Mouse (Mus musculus) spleen, adult 2 months (tissue): ENCODE results near the gene Itga2b. TPM values are rescaled to one million over a fixed set of nuclear protein-coding genes. Genes with fewer than 3 reads are reported as not detected.

ENCODE experiments used
- DNase-seq, 2 experiments: peaks; one replicate each; pipeline versions ENCODE4 v3.0.0 to v3.0.0-alpha.2; 2012 to 2021; ENCODE audit warnings: low spot score in 2 of 2, low read depth in 1 of 2
- H3K27ac ChIP-seq: fragments of 200-500 bp; 2 replicates; pipeline ENCODE4 v1.5.1; 2012; ENCODE audit warnings: low read length, inconsistent platforms; ENCODE audit not compliant: insufficient read depth
- H3K27me3 ChIP-seq: fragments of 200-500 bp; 2 replicates; pipeline ENCODE4 v1.6.1; 2012; ENCODE audit warnings: mild to moderate bottlenecking, moderate library complexity, low read length, inconsistent platforms; ENCODE audit not compliant: control insufficient read depth, insufficient read depth
- H3K36me3 ChIP-seq: fragments of 200-500 bp; 2 replicates; pipeline ENCODE4 v1.6.1; 2012; ENCODE audit warnings: mild to moderate bottlenecking, low read length, inconsistent platforms; ENCODE audit not compliant: control insufficient read depth, insufficient read depth
- H3K4me1 ChIP-seq: fragments of 200-500 bp; 2 replicates; pipeline ENCODE4 v1.6.1; 2011; ENCODE audit warnings: inconsistent platforms; ENCODE audit not compliant: control insufficient read depth, insufficient read depth, insufficient read length
- H3K4me3 ChIP-seq: fragments of 200-500 bp; 2 replicates; pipeline ENCODE4 v1.5.1; 2011; ENCODE audit warnings: mild to moderate bottlenecking, inconsistent platforms; ENCODE audit not compliant: insufficient read depth, insufficient read length; ENCODE audit errors: extremely low read depth
- CTCF ChIP-seq: fragments of 200-500 bp; IDR thresholded peaks from 2 replicates; pipeline ENCODE4 v1.5.1; 2011; ENCODE audit warnings: mild to moderate bottlenecking, inconsistent platforms; ENCODE audit not compliant: insufficient read depth, insufficient read length, insufficient replicate concordance; ENCODE audit errors: extremely low read depth
- POLR2A ChIP-seq: fragments of 200-500 bp; IDR thresholded peaks from 2 replicates; pipeline ENCODE4 v1.6.1; 2011; ENCODE audit warnings: low read depth, low read length, inconsistent platforms
- WGBS: fragments of 180-500 bp; shearing (Covaris S2); methylation state at CpG from one replicate; pipeline ENCODE4 v1.1.7; 2018; 5-methylcytosine and 5-hydroxymethylcytosine counted together
- polyA plus RNA-seq: library from polyadenylated mRNA; depleted of rRNA; stranded (reverse); fragments of >200 nt; gene quantifications from 2 replicates; pipeline ENCODE4 v1.2.3, GENCODE M21; 2012

Itga2b gene
- polyA plus RNA-seq, 1 experiment: 60.8 TPM

DNA sequence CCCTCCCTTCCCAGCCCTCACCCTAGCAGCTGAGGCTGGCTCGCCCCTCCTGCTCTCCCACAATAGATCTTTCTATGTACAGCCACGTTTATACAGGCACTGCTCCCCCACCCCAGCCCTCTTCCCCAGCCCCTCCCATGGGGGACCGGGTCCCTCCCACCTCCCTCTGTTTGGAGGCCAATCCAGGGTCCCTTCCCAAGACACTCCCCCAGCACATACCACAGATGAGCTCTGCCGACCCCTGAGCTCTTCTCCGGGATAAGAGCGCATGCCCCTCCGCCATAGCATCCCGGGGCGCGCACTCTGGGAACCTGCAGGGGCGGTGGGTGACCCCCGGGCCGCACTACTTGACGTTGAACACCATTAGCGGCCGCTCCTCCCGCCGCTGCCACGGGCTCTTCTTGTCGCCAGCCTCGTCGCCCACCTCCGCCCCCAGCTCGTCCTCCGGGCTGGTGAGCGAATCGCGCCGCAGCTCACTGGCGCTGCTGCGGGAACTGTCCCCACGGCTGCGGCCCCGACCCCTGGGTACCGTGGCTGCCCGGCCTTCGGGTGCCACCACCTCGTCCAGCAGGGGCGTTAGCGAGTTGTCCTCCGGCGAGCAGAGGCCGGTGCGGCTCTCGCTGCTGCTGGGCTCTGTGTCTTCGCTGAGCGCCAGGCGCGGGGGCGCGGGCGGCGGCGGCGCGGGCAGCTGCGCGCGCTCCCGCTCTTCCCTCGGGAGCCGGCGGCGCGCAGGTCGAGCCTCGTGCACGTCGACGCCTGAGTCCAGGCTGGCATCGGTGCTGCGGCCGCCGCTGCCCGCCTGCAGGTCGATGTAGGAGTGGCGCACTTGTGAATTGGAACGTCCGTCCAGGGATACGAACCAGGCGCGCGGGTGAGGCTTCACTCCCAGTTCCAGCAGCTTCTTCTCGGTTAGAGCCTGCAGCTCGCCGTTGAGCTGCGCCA, 32.5 kb downstream of the Itga2b start:
- Histone ChIP-seq H3K4me1 (peaks cover 21% of the 10 kb centered on the region), H3K4me3 (peak overlapping the region; percentile 51; the same call in 1 of the 2 replicates), H3K36me3 (peaks cover 6% of the 10 kb centered on the region; the same call in 1 of the 2 replicates), H3K27me3 (0 out of 2 replicates have a peak, but pooled peaks cover 2% of the 10 kb centered on the region), H3K27ac (no peak overlapping the region)
- 63% methylated on average over 85 of the region's 87 CpGs for WGBS
- DNase-seq: peak in 1 of 2 experiments; percentile 43
- TF ChIP-seq CTCF (no peak), POLR2A (no peak)

DNA sequence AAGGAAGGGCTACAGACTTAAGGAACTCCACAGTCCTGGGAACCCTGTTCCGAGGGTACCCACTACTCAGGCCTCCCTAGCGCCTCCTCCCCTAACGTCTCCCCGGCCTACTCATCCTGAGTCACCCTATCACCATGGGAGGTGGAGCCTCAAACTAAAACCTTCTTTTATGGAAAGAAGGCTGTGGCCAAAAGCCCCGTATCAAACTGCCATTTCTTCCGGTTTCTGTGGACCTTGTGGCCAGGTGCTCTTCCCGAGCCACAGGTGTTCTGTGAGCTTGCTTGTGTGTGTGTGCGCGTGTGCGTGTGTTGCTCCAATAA, 33.5 kb downstream of the Itga2b start:
- DNase-seq: no peak
- TF ChIP-seq CTCF: no peak
- no peak for TF ChIP-seq POLR2A
- Histone ChIP-seq H3K27ac (no peak overlapping the region), H3K27me3 (0 out of 2 replicates have a peak, but pooled peaks cover 2% of the 10 kb centered on the region), H3K4me1 (peaks cover 23% of the 10 kb centered on the region), H3K4me3 (no peak overlapping the region), H3K36me3 (peaks cover 6% of the 10 kb centered on the region; the same call in 1 of the 2 replicates)
- WGBS: 79% methylated on average over 10 of the region's 10 CpGs

DNA sequence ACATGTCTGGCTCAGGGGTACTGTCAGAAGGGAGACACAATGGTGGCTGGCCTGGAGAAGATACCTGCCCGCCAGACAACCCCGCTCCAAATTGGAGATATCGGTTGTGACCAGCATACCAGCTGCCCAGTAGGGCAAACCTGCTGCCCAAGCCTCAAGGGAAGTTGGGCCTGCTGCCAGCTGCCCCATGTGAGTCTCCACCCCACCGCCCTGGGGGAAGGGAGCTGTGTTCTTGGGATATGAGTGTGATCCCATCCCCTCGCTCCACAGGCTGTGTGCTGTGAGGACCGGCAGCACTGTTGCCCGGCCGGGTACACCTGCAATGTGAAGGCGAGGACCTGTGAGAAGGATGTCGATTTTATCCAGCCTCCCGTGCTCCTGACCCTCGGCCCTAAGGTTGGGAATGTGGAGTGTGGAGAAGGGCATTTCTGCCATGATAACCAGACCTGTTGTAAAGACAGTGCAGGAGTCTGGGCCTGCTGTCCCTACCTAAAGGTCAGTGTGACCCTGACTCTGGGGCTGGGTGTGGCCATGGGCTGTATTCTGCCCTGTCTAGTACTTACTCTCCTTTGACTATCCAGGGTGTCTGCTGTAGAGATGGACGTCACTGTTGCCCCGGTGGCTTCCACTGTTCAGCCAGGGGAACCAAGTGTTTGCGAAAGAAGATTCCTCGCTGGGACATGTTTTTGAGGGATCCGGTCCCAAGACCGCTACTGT, 34.0 kb downstream of the Itga2b start:
- no peak for TF ChIP-seq CTCF
- TF ChIP-seq POLR2A: no peak
- Histone ChIP-seq H3K4me1 (peaks cover 26% of the 10 kb centered on the region), H3K27ac (no peak overlapping the region), H3K36me3 (peaks cover 6% of the 10 kb centered on the region; the same call in 1 of the 2 replicates), H3K4me3 (no peak overlapping the region), H3K27me3 (0 out of 2 replicates have a peak, but pooled peaks cover 2% of the 10 kb centered on the region)
- WGBS: 94% methylated on average over 18 of the region's 18 CpGs
- no peak for DNase-seq

DNA sequence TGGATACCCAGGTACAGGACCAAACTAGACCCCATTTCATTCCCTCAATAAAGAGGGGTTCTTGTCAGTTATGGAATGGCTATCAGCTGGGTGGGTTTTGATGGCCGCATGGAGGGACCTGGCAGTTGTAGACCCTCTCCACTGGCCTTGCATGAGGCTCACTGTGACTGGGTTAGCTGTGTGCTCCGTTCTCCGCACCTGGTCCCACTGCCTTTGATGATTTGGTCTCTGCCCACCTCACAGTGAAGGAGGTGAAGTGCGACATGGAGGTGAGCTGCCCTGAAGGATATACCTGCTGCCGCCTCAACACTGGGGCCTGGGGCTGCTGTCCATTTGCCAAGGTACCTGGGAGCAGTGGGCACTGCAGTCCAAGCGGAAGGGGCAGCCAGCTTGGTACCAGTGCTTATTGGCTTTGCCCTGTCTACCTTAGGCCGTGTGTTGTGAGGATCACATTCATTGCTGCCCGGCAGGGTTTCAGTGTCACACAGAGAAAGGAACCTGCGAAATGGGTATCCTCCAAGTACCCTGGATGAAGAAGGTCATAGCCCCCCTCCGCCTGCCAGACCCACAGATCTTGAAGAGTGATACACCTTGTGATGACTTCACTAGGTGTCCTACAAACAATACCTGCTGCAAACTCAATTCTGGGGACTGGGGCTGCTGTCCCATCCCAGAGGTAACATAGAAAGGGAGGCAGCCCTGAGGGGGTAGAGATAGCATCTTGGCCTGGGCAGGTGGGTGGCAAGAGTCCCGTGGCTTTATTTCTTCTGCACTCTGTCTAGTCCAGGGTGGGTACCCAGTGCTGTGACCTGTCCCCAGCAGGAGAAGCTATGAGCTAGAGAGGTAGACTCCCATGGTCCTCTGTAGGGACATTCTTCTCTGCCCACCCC, 34.9 kb downstream of the Itga2b start:
- TF ChIP-seq CTCF (no peak), POLR2A (no peak)
- H3K4me3 ChIP-seq: no peak overlapping the region
- H3K36me3 ChIP-seq: peaks cover 6% of the 10 kb centered on the region; the same call in 1 of the 2 replicates
- 94% methylated on average over 11 of the region's 11 CpGs for WGBS
- 0 out of 2 replicates have a peak, but pooled peaks cover 2% of the 10 kb centered on the region for H3K27me3 ChIP-seq
- no peak overlapping the region for H3K27ac ChIP-seq
- no peak for DNase-seq
- H3K4me1 ChIP-seq: peaks cover 27% of the 10 kb centered on the region

DNA sequence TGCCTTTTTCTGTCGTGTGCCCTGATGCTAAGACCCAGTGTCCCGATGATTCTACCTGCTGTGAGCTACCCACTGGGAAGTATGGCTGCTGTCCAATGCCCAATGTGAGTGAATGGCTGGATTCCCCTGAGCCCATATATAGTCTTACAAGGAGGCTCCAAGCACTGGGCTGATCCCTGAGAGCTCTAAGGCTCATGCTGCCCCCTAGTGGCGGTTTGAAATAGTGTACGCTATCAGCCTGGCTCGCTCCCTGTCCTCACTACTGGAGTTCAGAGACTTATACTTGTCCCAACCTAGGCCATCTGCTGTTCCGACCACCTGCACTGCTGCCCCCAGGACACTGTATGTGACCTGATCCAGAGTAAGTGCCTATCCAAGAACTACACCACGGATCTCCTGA, 35.5 kb downstream of the Itga2b start:
- TF ChIP-seq CTCF (peak; percentile 74; the same call in 1 of the 2 replicates), POLR2A (no peak)
- Histone ChIP-seq H3K4me1 (peaks cover 28% of the 10 kb centered on the region), H3K4me3 (no peak overlapping the region), H3K27me3 (0 out of 2 replicates have a peak, but pooled peaks cover 2% of the 10 kb centered on the region), H3K27ac (no peak overlapping the region), H3K36me3 (peaks cover 6% of the 10 kb centered on the region; the same call in 1 of the 2 replicates)
- DNase-seq: peak; percentile 60 to 80
- 21% methylated on average over 7 of the region's 7 CpGs for WGBS

- H3K27ac ChIP-seq: no peak overlapping the region
- peaks cover 28% of the 10 kb centered on the region for H3K4me1 ChIP-seq
- H3K36me3 ChIP-seq: peaks cover 6% of the 10 kb centered on the region; the same call in 1 of the 2 replicates
- no peak for DNase-seq
- TF ChIP-seq POLR2A: no peak
- no peak for TF ChIP-seq CTCF
- no peak overlapping the region for H3K4me3 ChIP-seq
- 0 out of 2 replicates have a peak, but pooled peaks cover 2% of the 10 kb centered on the region for H3K27me3 ChIP-seq
- WGBS: 78% methylated on average over 7 of the region's 7 CpGs
Observed at GRCm38 (mm10) chr11:102433866-102434265, 36.1 kb downstream of the Itga2b start.
